8 mouse cellular contexts compared by ENCODE assay signal in genomic region chr16:31948345-31948774, GRCm38 (mm10). TPM values are rescaled to one million over a fixed set of nuclear protein-coding genes. Genes with fewer than 3 reads are reported as not detected.
DNase-seq lines count a peak whose midpoint lies in the region; ATAC-seq and TF ChIP-seq lines count a peak whose summit lies in the region.

TSS of gene 0610012G03Rik (minus strand) at chr16:31948494.
TSS of gene Ncbp2 (plus strand) at chr16:31948513.

- H3K27me3 ChIP-seq in embryonic facial prominence, embryonic 13.5 days: no peaks in the 10 kb centered on the region
- H3K27me3 ChIP-seq in heart, adult 2 months (ENCODE audit: control insufficient read depth, insufficient read depth, low read length): no peaks in the 10 kb centered on the region
- H3K27me3 ChIP-seq in limb, embryonic 13.5 days: no peaks in the 10 kb centered on the region
- no peaks in the 10 kb centered on the region for H3K27me3 ChIP-seq in midbrain, embryonic 16.5 days (ENCODE audit: control insufficient read depth, insufficient read depth, low read depth, low read length)

- H3K4me3 ChIP-seq in embryonic facial prominence, embryonic 13.5 days: peak within 1 kb of the TSS; percentile 92
- peak within 1 kb of the TSS; percentile 91 for H3K4me3 ChIP-seq in heart, adult 2 months
- H3K4me3 ChIP-seq in limb, embryonic 13.5 days: peak within 1 kb of the TSS; percentile 96
- peak within 1 kb of the TSS; percentile 71 for H3K4me3 ChIP-seq in midbrain, embryonic 16.5 days (ENCODE audit: low read depth, low read length)

- peak within 1 kb of the TSS; percentile 95 for H3K9ac ChIP-seq in embryonic facial prominence, embryonic 13.5 days
- H3K9ac ChIP-seq in heart, adult 2 months (ENCODE audit: low read depth, low read length): peak within 1 kb of the TSS; percentile 89
- H3K9ac ChIP-seq in limb, embryonic 13.5 days: peak within 1 kb of the TSS; percentile 93
- peak within 1 kb of the TSS; percentile 93 for H3K9ac ChIP-seq in midbrain, embryonic 16.5 days (ENCODE audit: low read depth, low read length)

- peaks cover 33% of the 10 kb centered on the region for H3K4me1 ChIP-seq in embryonic facial prominence, embryonic 13.5 days
- H3K4me1 ChIP-seq in heart, adult 2 months (ENCODE audit: control insufficient read depth, insufficient read depth, low read length): peaks cover 8% of the 10 kb centered on the region
- peaks cover 38% of the 10 kb centered on the region for H3K4me1 ChIP-seq in limb, embryonic 13.5 days
- H3K4me1 ChIP-seq in midbrain, embryonic 16.5 days (ENCODE audit: control insufficient read depth, insufficient read depth, low read length): peaks cover 31% of the 10 kb centered on the region

- peak within 1 kb of the TSS; percentile 90 for H3K27ac ChIP-seq in embryonic facial prominence, embryonic 13.5 days
- H3K27ac ChIP-seq in heart, adult 2 months: peak within 1 kb of the TSS; percentile 93
- peak within 1 kb of the TSS; percentile 88 for H3K27ac ChIP-seq in limb, embryonic 13.5 days
- peak within 1 kb of the TSS; percentile 89 for H3K27ac ChIP-seq in midbrain, embryonic 16.5 days (ENCODE audit: low read length)

- ATAC-seq in embryonic facial prominence, embryonic 13.5 days (ENCODE audit: insufficient number of reproducible peaks, insufficient read depth, low FRiP score, low TSS enrichment, low read depth): peak; percentile 81
- peak; percentile 93 for ATAC-seq in limb, embryonic 13.5 days (ENCODE audit: low FRiP score, low read depth)
- peak; percentile 91 for ATAC-seq in midbrain, embryonic 16.5 days

- H3K4me2 ChIP-seq in embryonic facial prominence, embryonic 13.5 days: peak within 1 kb of the TSS; percentile 88
- peak within 1 kb of the TSS; percentile 90 for H3K4me2 ChIP-seq in limb, embryonic 13.5 days (replicated peaks)
- peak within 1 kb of the TSS; percentile 83 for H3K4me2 ChIP-seq in midbrain, embryonic 16.5 days (ENCODE audit: low read length)

- peak; percentile 25 for TF ChIP-seq CTCF in heart, adult 2 months (IDR thresholded peaks at IDR 0.05)

- intact Hi-C loops in heart, adult 2 months (cut with DNase I): loop anchor here (1.0 to 10.0 kb wide), 2 partner anchors 55 to 666 kb away; partner anchors contain the start of gene Senp5

- TF ChIP-seq POLR2A in heart, adult 2 months (IDR thresholded peaks at IDR 0.05; ENCODE audit: insufficient read depth, low read depth, low read length): peak; percentile 81

- peak; percentile 69; the same call in 1 of the 2 replicates for TF ChIP-seq EP300 in heart, adult 2 months (IDR thresholded peaks at IDR 0.05; ENCODE audit: insufficient read depth, low read depth, low read length)

- under 1% methylated on average over 52 of the region's 55 CpGs for WGBS in embryonic facial prominence, embryonic 13.5 days
- under 1% methylated on average over 55 of the region's 55 CpGs for WGBS in heart, adult 2 months
- WGBS in limb, embryonic 13.5 days: under 1% methylated on average over 55 of the region's 55 CpGs
- WGBS in midbrain, embryonic 16.5 days: 0% methylated on average over 53 of the region's 55 CpGs

- no peaks in the 10 kb centered on the region for H3K9me3 ChIP-seq in embryonic facial prominence, embryonic 13.5 days
- no peaks in the 10 kb centered on the region for H3K9me3 ChIP-seq in limb, embryonic 13.5 days
- no peaks in the 10 kb centered on the region for H3K9me3 ChIP-seq in midbrain, embryonic 16.5 days (replicated peaks; ENCODE audit: control insufficient read depth, low read length, poor library complexity, severe bottlenecking)

- H3K79me2 ChIP-seq in heart, adult 2 months (replicated peaks; ENCODE audit: control insufficient read depth, insufficient read depth, low read length): peaks cover 6% of the 10 kb centered on the region; the same call in 1 of the 2 replicates

- DNase-seq in 3134 (ENCODE audit: extremely low read depth, insufficient read length, low spot score): peak; percentile 95
- DNase-seq in adrenal gland, postnatal 36 days: peak; percentile 98
- DNase-seq in heart, adult 2 months: peak; percentile 96 to 98
- DNase-seq in kidney, adult 8-10 months: peak; percentile 91 to 95
- peak; percentile 95 to 97 for DNase-seq in spleen, postnatal 10 days (ENCODE audit: low spot score in 2 of 2)

- peaks cover 39% of the 10 kb centered on the region for H3K36me3 ChIP-seq in embryonic facial prominence, embryonic 13.5 days
- peaks cover 2% of the 10 kb centered on the region; the same call in 1 of the 2 replicates for H3K36me3 ChIP-seq in heart, adult 2 months (ENCODE audit: control insufficient read depth, insufficient read depth, low read length)
- peaks cover 37% of the 10 kb centered on the region for H3K36me3 ChIP-seq in limb, embryonic 13.5 days
- H3K36me3 ChIP-seq in midbrain, embryonic 16.5 days (ENCODE audit: control insufficient read depth, insufficient read depth, low read length): peaks cover 9% of the 10 kb centered on the region

RNA-seq across cellular contexts. Expression of gene 0610012G03Rik, which starts in this region (rescaled TPM):
- 10 to 100 TPM; 42.0 to 42.9 TPM for total RNA-seq in adrenal gland, postnatal 36 days (2021)
- polyA plus RNA-seq in embryonic facial prominence, embryonic 13.5 days (2015; fragmentation: Nextera tagmentation; extraction: Ambion mirVana): 89.1 and 94.0 TPM in 2 replicates
- 10 to 100 TPM; 69.9 to 75.4 TPM for total RNA-seq in heart, adult 2 months (2021)
- 86.3 and 88.9 TPM in 2 replicates for polyA plus RNA-seq in heart, adult 2 months (2012; rRNA removed)
- 84.2 and 86.6 TPM in 2 replicates for polyA plus RNA-seq in limb, embryonic 13.5 days (2015; fragmentation: Nextera tagmentation; extraction: Ambion mirVana)
- 114 and 117 TPM in 2 replicates for polyA plus RNA-seq in midbrain, embryonic 16.5 days (2015; fragmentation: Nextera tagmentation; extraction: Ambion mirVana)

RNA-seq across cellular contexts. Expression of gene Ncbp2, which starts in this region (rescaled TPM):
- 10 to 100 TPM; 52.8 to 57.9 TPM for total RNA-seq in adrenal gland, postnatal 36 days (2021)
- polyA plus RNA-seq in embryonic facial prominence, embryonic 13.5 days (2015; fragmentation: Nextera tagmentation; extraction: Ambion mirVana): 143 and 144 TPM in 2 replicates
- 10 to 100 TPM; 24.3 to 25.9 TPM for total RNA-seq in heart, adult 2 months (2021)
- 7.9 and 17.5 TPM in 2 replicates for polyA plus RNA-seq in heart, adult 2 months (2012; rRNA removed)
- polyA plus RNA-seq in limb, embryonic 13.5 days (2015; fragmentation: Nextera tagmentation; extraction: Ambion mirVana): 146 TPM in 2 replicates
- polyA plus RNA-seq in midbrain, embryonic 16.5 days (2015; fragmentation: Nextera tagmentation; extraction: Ambion mirVana): 103 and 105 TPM in 2 replicates

Comparison
In these comparisons a context has a peak if more than half of its experiments do, and no peak if none do; other contexts are left out.
1. Peak in every context shown above with its lines: DNase-seq, ATAC-seq, H3K4me3 ChIP-seq and H3K27ac ChIP-seq.